Comparison of ENCODE assay signal across 24 mouse cellular contexts in the genomic region with DNA sequence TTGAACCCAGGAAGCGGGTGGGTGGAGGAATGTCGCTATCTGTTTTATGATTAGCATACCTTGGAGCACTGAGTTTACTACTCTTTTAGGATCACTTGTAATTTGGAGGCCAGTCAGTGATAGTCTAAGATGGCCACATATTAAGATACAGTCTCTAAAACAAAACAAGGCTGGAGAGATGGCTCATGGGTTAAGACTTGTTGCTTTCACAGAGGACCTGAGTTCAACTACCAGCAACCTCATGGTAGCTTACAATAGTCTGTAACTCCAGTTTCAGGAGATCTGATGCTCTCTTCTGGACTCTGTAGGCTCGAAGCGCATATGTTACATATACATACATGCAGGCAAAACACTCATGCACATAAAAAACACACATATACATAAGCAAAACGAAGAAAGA.
"Had no signal": no experiment of that assay in that cellular context is flagged by ENCODE, and none has a peak within 500 bp of the region (broad histone marks: within the 10 kb centered on the region; RNA-seq: fewer than 3 reads in every experiment).

No protein-coding gene starts in this region.

- H3K4me3 ChIP-seq: gastrocnemius, adult 2 months; heart, embryonic 10.5 days; heart, embryonic 12.5 days; hindbrain, embryonic 10.5 days; hindbrain, embryonic 12.5 days; intestine, embryonic 15.5 days; layer of hippocampus, adult 2 months; limb, embryonic 13.5 days; limb, embryonic 15.5 days; liver, embryonic 12.5 days had no signal

- H3K36me3 ChIP-seq: heart, embryonic 10.5 days; heart, embryonic 12.5 days; hindbrain, embryonic 10.5 days; hindbrain, embryonic 12.5 days; intestine, embryonic 15.5 days; limb, embryonic 13.5 days; limb, embryonic 15.5 days; liver, embryonic 12.5 days had no signal

- H3K9ac ChIP-seq: heart, embryonic 12.5 days; hindbrain, embryonic 12.5 days; hindbrain, embryonic 14.5 days; intestine, embryonic 15.5 days; limb, embryonic 13.5 days; limb, embryonic 15.5 days; liver, embryonic 12.5 days; liver, embryonic 14.5 days had no signal

- H3K4me1 ChIP-seq: heart, embryonic 12.5 days; hindbrain, embryonic 10.5 days; hindbrain, embryonic 12.5 days; intestine, embryonic 15.5 days; limb, embryonic 13.5 days; limb, embryonic 15.5 days; liver, embryonic 12.5 days had no signal

- H3K27me3 ChIP-seq: heart, embryonic 12.5 days; hindbrain, embryonic 12.5 days; intestine, embryonic 15.5 days; limb, embryonic 13.5 days; limb, embryonic 15.5 days; liver, embryonic 12.5 days had no signal

- H3K27ac ChIP-seq: gastrocnemius, adult 2 months; heart, embryonic 10.5 days; hindbrain, embryonic 10.5 days; hindbrain, embryonic 12.5 days; hindbrain, embryonic 14.5 days; intestine, embryonic 15.5 days; layer of hippocampus, adult 2 months; limb, embryonic 13.5 days; limb, embryonic 15.5 days; liver, embryonic 12.5 days; liver, embryonic 14.5 days had no signal

- H3K9me3 ChIP-seq: heart, embryonic 10.5 days; heart, embryonic 12.5 days; hindbrain, embryonic 10.5 days; hindbrain, embryonic 12.5 days; intestine, embryonic 15.5 days; limb, embryonic 13.5 days; limb, embryonic 15.5 days; liver, embryonic 12.5 days had no signal

- DNase-seq: gastrocnemius, adult 2 months; gastrocnemius, postnatal 10 days; gastrocnemius, postnatal 25 days; heart, adult 18-20 months; heart, postnatal 10 days; heart, postnatal 4 days; kidney, adult 18-20 months; kidney, adult 8-10 months; kidney, postnatal 10 days; kidney, postnatal 25 days; kidney, postnatal 4 days; layer of hippocampus, postnatal 36 days; left cerebral cortex, postnatal 4 days had no signal
